Mouse (Mus musculus) spleen, postnatal 36 days (tissue): ENCODE results near the gene Gsap.
"Not testable (repeated sequence)": the region's sequence is repeated elsewhere in the genome, so short reads cannot be mapped to it uniquely, and the experiment has no call there.

ENCODE experiments used
- DNase-seq, 2 experiments: peaks; one replicate each; pipeline ENCODE4 v3.0.0; 2022; ENCODE audit warnings: low spot score in 2 of 2, mixed read lengths in 1 of 2

The Gsap gene

GRCm38 (mm10) chr5:21179496-21179895 lies 6.6 kb upstream of the Gsap start:
- no peak for DNase-seq

- DNase-seq, result not testable (repeated sequence)
Measured at GRCm38 (mm10) chr5:21183046-21183445, 3.0 kb upstream of the Gsap start.

- DNase-seq, result no peak
Measured at GRCm38 (mm10) chr5:21186821-21187220, 766 bp downstream of the Gsap start.

- DNase-seq, result peak; percentile 43 to 47
Measured at GRCm38 (mm10) chr5:21188435-21188834, 2.4 kb downstream of the Gsap start.

GRCm38 (mm10) chr5:21189036-21189435 lies 3.0 kb downstream of the Gsap start:
- no peak for DNase-seq

GRCm38 (mm10) chr5:21189460-21189859 lies 3.4 kb downstream of the Gsap start:
- DNase-seq, result no peak

- no peak for DNase-seq
Measured at GRCm38 (mm10) chr5:21203504-21203903, 17.4 kb downstream of the Gsap start.

GRCm38 (mm10) chr5:21204157-21204556 lies 18.1 kb downstream of the Gsap start:
- DNase-seq, result no peak

GRCm38 (mm10) chr5:21206014-21206413 lies 20.0 kb downstream of the Gsap start:
- no peak for DNase-seq

- no peak for DNase-seq
Measured at GRCm38 (mm10) chr5:21211406-21211805, 25.4 kb downstream of the Gsap start.

- DNase-seq, result no peak
Measured at GRCm38 (mm10) chr5:21212933-21213332, 26.9 kb downstream of the Gsap start.

- no peak for DNase-seq
Measured at GRCm38 (mm10) chr5:21213801-21214200, 27.7 kb downstream of the Gsap start.

- DNase-seq, result no peak
Measured at GRCm38 (mm10) chr5:21217453-21218294, 31.6 kb downstream of the Gsap start.

- no peak for DNase-seq
Measured at GRCm38 (mm10) chr5:21232876-21233275, 46.8 kb downstream of the Gsap start.

GRCm38 (mm10) chr5:21244575-21244974 lies 58.5 kb downstream of the Gsap start:
- no peak for DNase-seq

GRCm38 (mm10) chr5:21245241-21245640 lies 59.2 kb downstream of the Gsap start:
- DNase-seq, result no peak

GRCm38 (mm10) chr5:21246794-21247193 lies 60.7 kb downstream of the Gsap start:
- DNase-seq, result no peak

- no peak for DNase-seq
Measured at GRCm38 (mm10) chr5:21247916-21248315, 61.9 kb downstream of the Gsap start.

- peak; percentile 45 for DNase-seq
Measured at GRCm38 (mm10) chr5:21248834-21249233, 62.8 kb downstream of the Gsap start.

- DNase-seq, result peak; percentile 74 to 76
Measured at GRCm38 (mm10) chr5:21254731-21255525, 68.9 kb downstream of the Gsap start.

- peak; percentile 84 for DNase-seq
Measured at GRCm38 (mm10) chr5:21255551-21256132, 69.6 kb downstream of the Gsap start.

GRCm38 (mm10) chr5:21257126-21257525 lies 71.1 kb downstream of the Gsap start:
- DNase-seq, result peak in 1 of 2 experiments; percentile 21
